Mouse (Mus musculus) limb, embryonic 14.5 days (tissue): ENCODE data around the gene Mrpl18. TPM values are rescaled to one million over a fixed set of nuclear protein-coding genes. Genes with fewer than 3 reads are reported as not detected.
A peak's percentile ranks its signal among the peaks of the same experiment; 100 is the strongest.

Experiments
- ATAC-seq: fragments of 200-750 bp; cut with Nextera tagmentation; 2 replicates; pipeline ENCODE4 v1.8.0; 2017; ENCODE audit warnings: low read depth, moderate number of reproducible peaks, moderate TSS enrichment; ENCODE audit not compliant: low FRiP score
- DNase-seq: peaks from one replicate; pipeline ENCODE4 v3.0.0-alpha.2; 2015; ENCODE audit warnings: low spot score
- H3K27ac ChIP-seq: fragments of 300-500 bp; sonication (generic); replicated peaks from 2 replicates; pipeline ENCODE4 v1.5.1; 2014; ENCODE audit warnings: low read depth, mild to moderate bottlenecking, low read length, moderate library complexity, mixed read lengths
- H3K27me3 ChIP-seq: fragments of 300-500 bp; sonication (generic); 2 replicates; pipeline ENCODE4 v1.6.1; 2014; ENCODE audit warnings: low read length, mixed read lengths; ENCODE audit not compliant: control insufficient read depth, insufficient read depth
- H3K36me3 ChIP-seq: fragments of 300-500 bp; sonication (generic); 2 replicates; pipeline ENCODE4 v1.6.1; 2014; ENCODE audit warnings: mild to moderate bottlenecking, low read length, moderate library complexity, mixed read lengths; ENCODE audit not compliant: control insufficient read depth, insufficient read depth
- H3K4me1 ChIP-seq: fragments of 300-500 bp; sonication (generic); 2 replicates; pipeline ENCODE4 v1.6.1; 2014; ENCODE audit warnings: antibody characterized with exemption, low read length, mixed read lengths; ENCODE audit not compliant: control insufficient read depth, insufficient read depth
- H3K4me2 ChIP-seq: fragments of 300-500 bp; sonication (generic); replicated peaks from 2 replicates; pipeline ENCODE4 v1.6.1; 2014; ENCODE audit warnings: low read depth, mild to moderate bottlenecking, low read length, moderate library complexity; ENCODE audit not compliant: severe bottlenecking
- H3K4me3 ChIP-seq: fragments of 300-500 bp; sonication (generic); replicated peaks from 2 replicates; pipeline ENCODE4 v1.5.1; 2014; ENCODE audit warnings: low read length
- H3K9ac ChIP-seq: fragments of 300-500 bp; sonication (generic); 2 replicates; pipeline ENCODE4 v1.6.1; 2014; ENCODE audit warnings: mild to moderate bottlenecking, low read depth, low read length, moderate library complexity; ENCODE audit not compliant: severe bottlenecking
- H3K9me3 ChIP-seq: fragments of 300-500 bp; sonication (generic); 2 replicates; pipeline ENCODE4 v1.6.1; 2016; ENCODE audit warnings: low read length; ENCODE audit not compliant: control insufficient read depth
- POLR2A ChIP-seq: fragments of 200-500 bp; IDR thresholded peaks from 2 replicates; pipeline ENCODE4 v1.8.0; 2012; ENCODE audit warnings: inconsistent platforms, mild to moderate bottlenecking, moderate library complexity, borderline replicate concordance; ENCODE audit not compliant: insufficient read depth, insufficient read length; ENCODE audit errors: extremely low read depth
- WGBS: fragments of 180-500 bp; shearing (Covaris S2); extraction: QIAGEN DNeasy Blood & Tissue Kit; methylation state at CpG from one replicate; pipeline ENCODE4 v1.1.7; 2014; 5-methylcytosine and 5-hydroxymethylcytosine counted together
- polyA plus RNA-seq, 2 experiments: library from polyadenylated mRNA; depleted of rRNA in 1 of 2; stranded (reverse) in 1 of 2; unstranded in 1 of 2; fragments of >200 nt; fragmentation: Nextera tagmentation in 1 of 2; extraction: Ambion mirVana in 1 of 2; gene quantifications; 2 replicates each; pipeline versions ENCODE4 v1.2.1 to v1.2.3; 2012 to 2014

Mrpl18 gene
- polyA plus RNA-seq, 2 experiments = 66.4 to 127 TPM

GRCm38 (mm10) chr17:12886620-12887019 is 29.5 kb downstream of the Mrpl18 start:
- ATAC-seq = peak; percentile 41; the same call in 1 of the 2 replicates
- Histone ChIP-seq H3K4me2 (no peak overlapping the region), H3K4me1 (peaks cover 4% of the 10 kb centered on the region), H3K9ac (no peak overlapping the region), H3K4me3 (no peak overlapping the region), H3K36me3 (peaks cover 17% of the 10 kb centered on the region), H3K9me3 (no peaks in the 10 kb centered on the region), H3K27me3 (no peaks in the 10 kb centered on the region), H3K27ac (no peak overlapping the region; the same call in 1 of the 2 replicates)
- DNase-seq = no peak
- WGBS = 26% methylated on average over 6 of the region's 6 CpGs
- TF ChIP-seq POLR2A = no peak

GRCm38 (mm10) chr17:12881216-12881615 is 34.9 kb downstream of the Mrpl18 start:
- no peaks in the 10 kb centered on the region for H3K27me3 ChIP-seq
- H3K36me3 ChIP-seq = no peaks in the 10 kb centered on the region
- H3K9me3 ChIP-seq = no peaks in the 10 kb centered on the region
- 86% methylated on average over 1 of the region's 1 CpGs for WGBS
- no peak for TF ChIP-seq POLR2A
- no peak for ATAC-seq
- no peak overlapping the region for H3K27ac ChIP-seq
- no peak overlapping the region for H3K4me3 ChIP-seq
- H3K9ac ChIP-seq = no peak overlapping the region
- no peak for DNase-seq
- H3K4me1 ChIP-seq = no peaks in the 10 kb centered on the region
- H3K4me2 ChIP-seq = no peak overlapping the region

- peak; percentile 87 for DNase-seq
- Histone ChIP-seq H3K36me3 (no peaks in the 10 kb centered on the region), H3K27ac (no peak overlapping the region), H3K4me1 (no peaks in the 10 kb centered on the region), H3K27me3 (no peaks in the 10 kb centered on the region), H3K9me3 (no peaks in the 10 kb centered on the region), H3K9ac (0 out of 2 replicates have a peak overlapping the region, but pooled peaks have one; percentile 18), H3K4me2 (peak overlapping the region; percentile 38), H3K4me3 (no peak overlapping the region)
- WGBS = 2% methylated on average over 14 of the region's 14 CpGs
- peak; percentile 81 for ATAC-seq
- TF ChIP-seq POLR2A = no peak
These were observed 36.0 kb downstream of the Mrpl18 start for GRCm38 (mm10) chr17:12880178-12880577.

GRCm38 (mm10) chr17:12875734-12876133 is 40.4 kb downstream of the Mrpl18 start, which contains the start of gene Mrgprh:
Gene Mrgprh, plus strand, starts transcription at chr17:12876034.
- Histone ChIP-seq H3K27me3 (no peaks in the 10 kb centered on the region), H3K4me2 (no peak within 1 kb of the TSS), H3K9ac (no peak within 1 kb of the TSS), H3K4me3 (no peak within 1 kb of the TSS), H3K4me1 (peaks cover 13% of the 10 kb centered on the region), H3K36me3 (no peaks in the 10 kb centered on the region), H3K27ac (no peak within 1 kb of the TSS), H3K9me3 (no peaks in the 10 kb centered on the region)
- 81% methylated on average over 5 of the region's 5 CpGs for WGBS
- no peak for DNase-seq
- TF ChIP-seq POLR2A = no peak
- no peak for ATAC-seq

- Histone ChIP-seq H3K9ac (no peak overlapping the region), H3K9me3 (no peaks in the 10 kb centered on the region), H3K27ac (no peak overlapping the region), H3K4me2 (peak overlapping the region; percentile 30; the same call in 1 of the 2 replicates), H3K36me3 (no peaks in the 10 kb centered on the region), H3K4me3 (no peak overlapping the region), H3K4me1 (peaks cover 26% of the 10 kb centered on the region), H3K27me3 (no peaks in the 10 kb centered on the region)
- ATAC-seq (peak; percentile 23; the same call in 1 of the 2 replicates), DNase-seq (peak; percentile 22)
- TF ChIP-seq POLR2A = no peak
- WGBS = 22% methylated on average over 16 of the region's 16 CpGs
These were observed 43.7 kb downstream of the Mrpl18 start for GRCm38 (mm10) chr17:12872275-12873028.

GRCm38 (mm10) chr17:12868640-12869039 is 47.5 kb downstream of the Mrpl18 start:
- DNase-seq = no peak

More at GRCm38 (mm10) chr17:12868640-12869039, 47.5 kb downstream of the Mrpl18 start:
- no peak for TF ChIP-seq POLR2A
- H3K9ac ChIP-seq = no peak overlapping the region
- peaks cover 26% of the 10 kb centered on the region for H3K4me1 ChIP-seq
- H3K4me2 ChIP-seq = no peak overlapping the region
- peak overlapping the region; percentile 65; the same call in 1 of the 2 replicates for H3K27ac ChIP-seq
- H3K9me3 ChIP-seq = no peaks in the 10 kb centered on the region
- no peaks in the 10 kb centered on the region for H3K27me3 ChIP-seq
- H3K36me3 ChIP-seq = no peaks in the 10 kb centered on the region
- WGBS = 2% methylated on average over 4 of the region's 4 CpGs
- peak; percentile 20 for ATAC-seq
- no peak overlapping the region for H3K4me3 ChIP-seq
